Mouse (Mus musculus): Measurements from ENCODE around the gene Sirt3.

- TF ChIP-seq CTCF (IDR thresholded peaks at IDR 0.05; ENCODE audit: low read depth) (peak; percentile 40), EP300 (optimal IDR thresholded peaks at IDR 0.05) (no peak)
Observed at GRCm38 (mm10) chr7:140845683-140846082, 36.4 kb downstream of the Sirt3 start.

Data from stomach, postnatal 0 days (tissue).